Mouse (Mus musculus) heart, embryonic 15.5 days (tissue): ENCODE data around the gene Tspan18. TPM values are rescaled to one million over a fixed set of nuclear protein-coding genes. Genes with fewer than 3 reads are reported as not detected.
A peak's percentile ranks its signal among the peaks of the same experiment; 100 is the strongest.

ENCODE experiments used
- ATAC-seq: fragments of 200-750 bp; cut with Nextera tagmentation; replicated peaks from 2 replicates; pipeline ENCODE4 v1.8.0; 2017; ENCODE audit warnings: low read depth, moderate TSS enrichment; ENCODE audit not compliant: insufficient number of reproducible peaks, insufficient read depth, low FRiP score
- H3K27ac ChIP-seq: fragments of 300-500 bp; sonication (generic); 2 replicates; pipeline ENCODE4 v1.5.1; 2015; ENCODE audit warnings: mild to moderate bottlenecking, inconsistent platforms
- H3K27me3 ChIP-seq: fragments of 300-500 bp; sonication (generic); 2 replicates; pipeline ENCODE4 v1.6.1; 2015; ENCODE audit warnings: inconsistent platforms
- H3K36me3 ChIP-seq: fragments of 300-500 bp; sonication (generic); 2 replicates; pipeline ENCODE4 v1.6.1; 2015; ENCODE audit warnings: mild to moderate bottlenecking, inconsistent platforms
- H3K4me1 ChIP-seq: fragments of 300-500 bp; sonication (generic); replicated peaks from 2 replicates; pipeline ENCODE4 v1.6.1; 2015; ENCODE audit warnings: inconsistent platforms
- H3K4me2 ChIP-seq: fragments of 300-500 bp; sonication (generic); 2 replicates; pipeline ENCODE4 v1.6.1; 2015; ENCODE audit warnings: inconsistent platforms, mild to moderate bottlenecking, moderate library complexity
- H3K4me3 ChIP-seq: fragments of 300-500 bp; sonication (generic); 2 replicates; pipeline ENCODE4 v1.5.1; 2015; ENCODE audit warnings: mild to moderate bottlenecking, inconsistent platforms
- H3K9ac ChIP-seq: fragments of 300-500 bp; sonication (generic); 2 replicates; pipeline ENCODE4 v1.6.1; 2015; ENCODE audit warnings: mild to moderate bottlenecking, inconsistent platforms
- H3K9me3 ChIP-seq: fragments of 300-500 bp; sonication (generic); replicated peaks from 2 replicates; pipeline ENCODE4 v1.6.1; 2016; ENCODE audit warnings: inconsistent platforms
- WGBS: fragments of 180-500 bp; shearing (Covaris S2); methylation state at CpG from one replicate; pipeline ENCODE4 v1.1.7; 2015; ENCODE audit warnings: mixed read lengths; 5-methylcytosine and 5-hydroxymethylcytosine counted together
- polyA plus RNA-seq: library from polyadenylated mRNA; unstranded; fragments of >200 nt; fragmentation: Nextera tagmentation; extraction: Ambion mirVana; gene quantifications from 2 replicates; pipeline ENCODE4 v1.2.1, GENCODE M21; 2015

Tspan18 gene
- polyA plus RNA-seq, 1 experiment from 2014 or later, result 31.7 TPM

DNA sequence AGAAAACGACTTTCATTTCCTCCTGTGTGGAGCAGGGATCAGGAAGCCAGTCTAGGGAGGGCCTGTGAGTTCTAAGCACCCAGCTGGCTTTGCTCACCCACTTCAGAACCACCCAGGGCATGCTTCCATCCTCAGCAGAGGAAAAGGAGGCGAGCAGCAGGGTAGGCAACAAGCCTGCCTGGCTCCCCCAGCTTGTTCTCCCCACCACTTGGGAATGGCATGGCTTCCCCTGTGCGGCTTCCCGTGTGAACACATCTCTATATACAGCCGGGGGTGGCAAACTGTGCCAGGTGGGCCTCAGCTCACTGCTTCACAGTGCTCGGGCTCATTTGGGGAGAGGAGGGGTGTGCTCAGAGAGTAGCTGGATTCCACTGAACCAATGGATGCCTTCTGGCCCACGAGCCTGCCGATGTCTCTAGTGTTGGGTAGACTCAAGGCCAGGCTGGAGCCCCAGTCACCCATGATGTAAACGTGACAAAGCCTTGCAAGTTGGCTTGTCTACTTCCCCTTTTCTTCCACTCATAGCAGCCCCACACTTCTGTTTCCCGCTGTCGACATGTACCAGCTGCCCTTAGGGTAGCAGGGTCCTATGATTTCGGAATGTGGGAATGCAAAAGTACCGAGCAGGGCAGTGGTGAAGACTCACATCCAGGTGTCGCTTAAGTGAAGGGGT, 167.4 kb downstream of the Tspan18 start:
- WGBS, result 74% methylated on average over 14 of the region's 14 CpGs
- Histone ChIP-seq H3K36me3 (no peaks in the 10 kb centered on the region), H3K27me3 (peaks cover 18% of the 10 kb centered on the region), H3K4me1 (peaks cover 28% of the 10 kb centered on the region), H3K9me3 (no peaks in the 10 kb centered on the region), H3K4me2 (no peak overlapping the region), H3K9ac (no peak overlapping the region), H3K27ac (no peak overlapping the region), H3K4me3 (no peak overlapping the region)
- no peak for ATAC-seq

DNA sequence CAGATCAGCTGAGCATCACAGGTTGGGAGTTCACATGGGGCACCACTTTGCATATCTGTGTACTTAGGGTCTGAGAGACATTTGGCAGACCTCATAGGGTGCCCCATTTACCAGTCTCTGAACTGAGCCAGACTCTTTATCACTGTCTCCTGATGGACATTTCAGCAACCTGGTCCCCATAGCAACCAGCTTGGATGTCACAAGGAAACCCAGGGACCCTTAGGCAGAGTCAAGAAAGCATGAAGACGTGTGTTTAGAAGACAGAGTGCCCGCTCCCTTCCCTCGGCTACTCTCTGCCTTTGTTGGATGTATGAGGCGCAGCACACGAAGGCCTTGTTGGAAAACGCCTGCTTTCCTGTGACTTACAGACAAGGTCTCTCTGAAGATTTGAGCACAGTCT, 168.0 kb downstream of the Tspan18 start:
- H3K4me3 ChIP-seq, result no peak overlapping the region
- H3K9ac ChIP-seq, result no peak overlapping the region
- peaks cover 28% of the 10 kb centered on the region for H3K4me1 ChIP-seq
- H3K36me3 ChIP-seq, result no peaks in the 10 kb centered on the region
- ATAC-seq, result no peak
- no peak overlapping the region for H3K27ac ChIP-seq
- 74% methylated on average over 6 of the region's 6 CpGs for WGBS
- no peak overlapping the region for H3K4me2 ChIP-seq
- peaks cover 12% of the 10 kb centered on the region for H3K27me3 ChIP-seq
- no peaks in the 10 kb centered on the region for H3K9me3 ChIP-seq

DNA sequence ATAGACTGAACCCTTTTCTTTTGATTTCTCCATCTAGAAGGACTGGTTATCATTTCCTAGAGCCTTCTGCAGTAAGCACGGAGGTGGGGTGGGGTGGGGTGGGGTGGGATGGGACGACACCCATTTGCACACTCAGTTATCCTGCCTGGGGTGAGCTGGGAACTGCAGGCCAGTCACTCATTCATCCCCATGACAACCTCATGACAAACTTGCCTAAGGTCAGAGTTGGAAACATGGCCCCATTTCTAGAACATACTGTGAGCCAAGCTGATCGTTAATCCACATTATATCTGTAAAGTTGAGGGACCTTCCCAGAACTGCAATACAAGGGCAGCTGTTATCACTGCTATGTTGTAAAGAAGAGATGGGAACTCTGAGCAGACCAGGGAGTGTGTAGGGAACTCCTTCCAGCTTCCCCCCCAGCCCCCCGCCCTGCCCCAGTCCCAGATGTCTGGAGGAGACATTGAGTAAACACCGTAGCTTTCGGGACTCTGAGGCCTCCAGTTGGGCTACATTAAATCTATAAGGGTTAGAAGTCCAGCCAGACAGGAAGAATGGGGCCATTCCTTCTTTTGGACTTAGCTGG, 170.5 kb downstream of the Tspan18 start:
- no peaks in the 10 kb centered on the region for H3K27me3 ChIP-seq
- no peak overlapping the region for H3K4me2 ChIP-seq
- H3K9ac ChIP-seq, result no peak overlapping the region
- H3K36me3 ChIP-seq, result no peaks in the 10 kb centered on the region
- ATAC-seq, result no peak
- 76% methylated on average over 6 of the region's 6 CpGs for WGBS
- no peaks in the 10 kb centered on the region for H3K9me3 ChIP-seq
- H3K4me3 ChIP-seq, result no peak overlapping the region
- peaks cover 23% of the 10 kb centered on the region for H3K4me1 ChIP-seq
- H3K27ac ChIP-seq, result no peak overlapping the region

DNA sequence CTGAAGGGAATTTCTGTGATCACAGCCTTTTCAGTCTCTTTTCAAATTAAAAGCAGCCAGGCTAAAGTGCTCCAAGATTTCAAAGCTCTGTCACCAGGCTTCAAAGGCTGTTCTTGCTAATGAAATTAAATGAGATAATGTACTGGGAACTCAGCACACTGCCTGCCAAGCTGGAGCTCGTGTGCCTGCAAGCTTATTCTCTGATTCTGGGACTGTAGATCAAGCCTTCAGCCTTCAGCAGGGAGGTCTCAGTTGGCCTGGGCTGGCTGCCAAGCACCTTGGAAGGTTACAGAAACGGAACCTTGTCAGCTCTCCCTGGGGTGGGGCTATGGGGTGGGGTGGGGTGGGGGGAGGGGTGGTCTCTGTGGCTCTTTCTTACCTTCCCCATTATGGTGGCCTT, 171.0 kb downstream of the Tspan18 start:
- WGBS, result 10% methylated on average over 2 of the region's 2 CpGs
- H3K4me2 ChIP-seq, result no peak overlapping the region
- no peak overlapping the region for H3K9ac ChIP-seq
- no peak; the same call in 1 of the 2 replicates for ATAC-seq
- no peaks in the 10 kb centered on the region for H3K36me3 ChIP-seq
- H3K27me3 ChIP-seq, result no peaks in the 10 kb centered on the region
- H3K9me3 ChIP-seq, result no peaks in the 10 kb centered on the region
- H3K4me1 ChIP-seq, result peaks cover 23% of the 10 kb centered on the region
- H3K4me3 ChIP-seq, result no peak overlapping the region
- H3K27ac ChIP-seq, result peak overlapping the region; percentile 42; the same call in 1 of the 2 replicates

DNA sequence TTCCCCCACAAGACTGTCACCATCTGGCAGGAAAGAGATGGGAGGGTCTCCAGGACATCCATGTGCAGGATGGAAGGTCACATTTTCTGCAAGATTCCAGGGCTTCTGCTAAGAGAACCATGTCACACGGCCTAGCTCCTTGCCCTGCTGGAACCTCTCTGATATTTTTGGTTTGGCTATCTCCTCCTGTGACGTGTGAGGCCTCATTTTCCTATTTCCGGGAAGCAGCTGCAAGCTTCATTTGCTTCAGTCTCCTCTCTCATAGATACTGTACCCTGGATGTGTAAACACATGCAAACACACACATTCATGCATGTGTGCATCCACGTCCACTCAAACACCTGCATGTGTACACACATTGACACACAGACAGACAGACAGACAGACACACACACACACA, 171.5 kb downstream of the Tspan18 start:
- Histone ChIP-seq H3K4me1 (peaks cover 23% of the 10 kb centered on the region), H3K4me2 (no peak overlapping the region), H3K4me3 (no peak overlapping the region), H3K27ac (peak overlapping the region; percentile 42; the same call in 1 of the 2 replicates), H3K36me3 (no peaks in the 10 kb centered on the region), H3K9me3 (no peaks in the 10 kb centered on the region), H3K27me3 (no peaks in the 10 kb centered on the region), H3K9ac (no peak overlapping the region)
- 46% methylated on average over 4 of the region's 4 CpGs for WGBS
- peak; percentile 44; the same call in 1 of the 2 replicates for ATAC-seq

DNA sequence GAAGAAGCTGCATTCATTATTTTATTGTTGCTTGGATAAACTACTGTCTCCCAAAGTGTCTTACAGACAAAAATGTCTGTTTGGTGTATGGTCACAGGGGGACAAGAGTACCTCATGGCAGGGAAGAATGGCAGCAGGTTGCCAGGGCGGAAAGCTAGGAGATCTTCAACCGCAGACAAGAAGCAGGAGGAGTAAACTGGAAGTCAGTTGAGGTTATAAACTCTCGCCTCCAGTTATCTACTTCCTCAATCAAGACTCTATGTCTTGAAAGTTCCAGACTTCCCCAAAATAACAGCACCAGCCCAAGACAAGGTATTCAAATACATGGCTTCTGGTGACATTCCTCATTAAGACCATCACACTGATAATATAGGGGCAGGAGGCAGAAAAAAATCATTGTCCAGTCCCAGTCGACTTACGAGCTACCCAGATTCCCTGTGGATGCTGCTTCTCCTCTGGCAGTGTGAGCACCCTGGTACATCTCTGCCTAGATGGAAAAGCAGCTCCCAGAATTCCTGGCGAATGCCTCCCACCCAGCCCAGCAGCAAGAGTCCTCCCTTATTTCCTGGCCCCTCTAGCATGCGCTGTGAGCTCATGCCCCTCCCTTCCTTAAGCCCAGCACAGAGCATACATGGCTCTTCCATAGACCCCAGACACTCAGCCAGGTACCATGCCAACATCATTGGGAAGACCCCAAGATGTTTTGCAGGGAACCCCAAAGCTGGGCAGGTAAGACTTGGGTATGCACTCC, 172.2 kb downstream of the Tspan18 start:
- H3K27ac ChIP-seq, result peak overlapping the region; percentile 6; the same call in 1 of the 2 replicates
- no peaks in the 10 kb centered on the region for H3K36me3 ChIP-seq
- H3K9ac ChIP-seq, result no peak overlapping the region
- H3K9me3 ChIP-seq, result no peaks in the 10 kb centered on the region
- peaks cover 23% of the 10 kb centered on the region for H3K4me1 ChIP-seq
- H3K4me3 ChIP-seq, result no peak overlapping the region
- no peak overlapping the region for H3K4me2 ChIP-seq
- WGBS, result 67% methylated on average over 7 of the region's 7 CpGs
- ATAC-seq, result 0 out of 2 replicates have a peak, but pooled peaks have one; percentile 24
- H3K27me3 ChIP-seq, result no peaks in the 10 kb centered on the region

DNA sequence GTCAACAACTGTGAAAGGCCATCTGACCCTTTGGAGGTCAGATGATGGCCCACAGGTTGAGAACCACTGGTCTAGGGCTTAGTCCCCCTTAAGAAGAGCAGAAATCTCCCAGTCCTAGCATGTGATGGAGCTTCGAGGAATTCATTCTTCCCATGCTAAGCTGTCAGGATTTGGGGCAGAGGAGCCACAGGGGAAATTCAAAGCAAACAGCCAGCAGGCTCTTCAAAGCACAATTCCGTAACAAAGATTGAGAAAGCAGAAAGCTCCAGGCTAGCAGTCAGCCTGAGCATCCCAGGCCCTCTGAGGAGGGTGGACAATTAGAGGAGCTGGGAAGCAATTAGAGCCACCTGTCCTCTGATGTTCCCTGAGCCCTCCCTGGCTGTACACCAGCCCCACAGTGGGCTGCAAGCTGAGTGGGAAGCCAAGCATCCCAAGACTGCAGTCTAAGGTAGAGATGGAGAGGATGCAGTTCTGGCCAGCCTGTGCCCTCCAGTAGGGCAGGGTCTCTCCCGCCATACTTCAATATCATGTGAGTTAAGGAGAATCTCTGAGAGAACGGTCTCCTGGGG, 173.8 kb downstream of the Tspan18 start:
- WGBS, result 84% methylated on average over 4 of the region's 4 CpGs
- Histone ChIP-seq H3K36me3 (no peaks in the 10 kb centered on the region), H3K9me3 (no peaks in the 10 kb centered on the region), H3K9ac (no peak overlapping the region), H3K4me3 (no peak overlapping the region), H3K27ac (no peak overlapping the region), H3K27me3 (no peaks in the 10 kb centered on the region), H3K4me1 (peaks cover 14% of the 10 kb centered on the region), H3K4me2 (no peak overlapping the region)
- ATAC-seq, result no peak

DNA sequence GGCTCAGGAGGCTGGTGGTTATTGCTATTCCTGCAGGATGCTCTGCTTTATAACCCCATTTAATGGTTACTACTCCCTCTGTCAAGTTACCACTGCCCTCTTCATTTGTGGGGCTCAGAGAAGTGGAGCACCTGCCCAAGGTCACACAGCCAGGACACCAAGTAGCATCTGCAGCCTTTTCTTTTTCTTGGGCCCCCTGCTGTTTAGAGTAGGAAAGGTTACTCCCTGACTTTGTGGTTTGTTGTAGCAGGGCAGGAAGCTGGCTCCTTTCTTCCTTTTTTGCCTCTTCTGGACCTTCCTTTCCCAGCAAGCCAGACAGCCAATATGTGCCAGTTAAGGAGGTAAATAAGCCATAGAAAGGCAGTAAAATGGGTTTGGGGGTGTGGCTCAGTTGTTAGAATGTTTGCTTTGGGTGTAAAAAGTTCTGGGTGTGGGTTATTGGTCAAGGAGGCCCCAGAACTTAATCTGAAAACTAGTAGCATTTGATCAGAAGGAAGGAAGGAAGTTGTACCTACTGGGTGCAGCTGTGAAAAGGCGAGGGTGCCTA, 179.7 kb downstream of the Tspan18 start:
- no peak for ATAC-seq
- Histone ChIP-seq H3K27me3 (no peaks in the 10 kb centered on the region), H3K4me1 (peaks cover 26% of the 10 kb centered on the region), H3K27ac (no peak overlapping the region), H3K36me3 (no peaks in the 10 kb centered on the region), H3K9ac (no peak overlapping the region), H3K4me3 (no peak overlapping the region), H3K9me3 (no peaks in the 10 kb centered on the region), H3K4me2 (no peak overlapping the region)
- WGBS, result 73% methylated on average over 1 of the region's 1 CpGs

DNA sequence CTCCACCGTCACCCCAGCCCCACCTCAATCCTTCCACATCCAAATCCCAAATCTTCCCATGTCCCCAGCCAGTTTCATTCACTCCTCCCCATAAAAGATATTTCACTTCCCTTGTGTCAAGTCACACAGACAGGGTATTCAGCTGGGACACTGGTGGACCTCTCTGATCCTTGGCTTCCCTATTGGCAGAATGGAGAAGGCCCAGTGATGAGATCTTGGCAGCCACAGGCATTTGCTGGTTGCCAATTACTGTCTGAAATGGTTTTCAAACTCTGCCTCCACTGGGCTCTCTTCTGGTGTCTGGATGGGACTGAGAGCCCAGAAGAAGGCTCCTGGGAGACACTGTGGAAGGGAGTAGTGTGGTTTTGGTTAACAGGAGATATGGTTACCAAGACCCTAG, 180.5 kb downstream of the Tspan18 start:
- Histone ChIP-seq H3K4me3 (no peak overlapping the region), H3K9ac (no peak overlapping the region), H3K36me3 (no peaks in the 10 kb centered on the region), H3K4me1 (peaks cover 26% of the 10 kb centered on the region), H3K4me2 (no peak overlapping the region), H3K27me3 (no peaks in the 10 kb centered on the region), H3K9me3 (no peaks in the 10 kb centered on the region), H3K27ac (no peak overlapping the region)
- no peak for ATAC-seq
- WGBS, result 74% methylated on average over 1 of the region's 1 CpGs

DNA sequence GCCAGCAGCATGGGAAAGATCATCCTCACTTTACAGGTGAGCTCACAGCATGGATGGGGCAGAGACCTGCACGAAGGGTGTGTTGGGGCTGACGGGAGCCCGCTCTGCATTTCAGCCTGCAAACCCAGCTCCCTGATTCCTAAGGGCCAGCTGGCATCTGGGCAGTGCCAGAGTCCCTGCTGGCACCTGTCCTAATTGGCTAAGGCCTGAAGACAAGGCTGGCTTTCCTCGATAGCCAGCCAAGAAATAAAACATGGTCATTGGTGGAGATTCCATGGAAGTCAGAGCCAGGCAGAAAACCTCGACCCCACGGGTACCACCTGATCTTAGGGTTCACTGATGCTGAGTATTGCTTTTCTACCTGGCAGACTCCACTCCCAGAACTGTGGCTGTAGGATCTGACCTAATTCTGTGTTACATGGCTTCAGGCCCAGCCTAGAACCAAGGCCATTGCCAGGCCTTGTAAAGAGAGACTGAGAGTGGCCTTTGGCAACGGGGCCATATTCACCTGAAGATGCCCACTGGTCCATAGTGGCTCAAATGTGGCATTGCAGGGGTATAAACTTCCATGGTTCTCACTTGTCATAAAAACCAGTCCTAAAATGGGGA, 181.3 kb downstream of the Tspan18 start:
- WGBS, result 80% methylated on average over 7 of the region's 7 CpGs
- H3K27me3 ChIP-seq, result no peaks in the 10 kb centered on the region
- no peak overlapping the region for H3K4me2 ChIP-seq
- H3K9me3 ChIP-seq, result no peaks in the 10 kb centered on the region
- H3K4me1 ChIP-seq, result peaks cover 26% of the 10 kb centered on the region
- no peak overlapping the region for H3K27ac ChIP-seq
- H3K36me3 ChIP-seq, result no peaks in the 10 kb centered on the region
- H3K4me3 ChIP-seq, result no peak overlapping the region
- H3K9ac ChIP-seq, result no peak overlapping the region
- no peak for ATAC-seq

DNA sequence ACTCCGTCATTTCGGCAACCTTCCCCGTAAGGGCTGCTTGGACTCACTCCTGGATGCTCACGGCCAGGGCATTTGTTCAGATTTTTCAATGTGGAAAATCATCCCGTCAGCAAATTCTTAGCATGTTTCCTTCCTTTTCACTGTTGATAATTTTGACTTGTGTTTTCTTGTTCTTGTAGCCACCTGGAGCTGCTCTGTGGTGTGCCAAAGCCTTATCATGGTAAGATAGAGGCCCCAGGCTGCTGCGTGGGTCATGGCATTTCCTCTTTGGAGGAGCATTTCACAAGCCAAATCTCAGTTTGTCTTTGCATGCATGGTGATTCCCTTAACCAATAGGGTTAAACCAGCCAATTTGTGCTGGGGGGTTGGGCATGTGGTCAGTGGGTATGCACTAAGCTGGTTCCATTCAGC, 182.1 kb downstream of the Tspan18 start:
- Histone ChIP-seq H3K4me3 (no peak overlapping the region), H3K4me2 (no peak overlapping the region), H3K9ac (no peak overlapping the region), H3K27me3 (no peaks in the 10 kb centered on the region), H3K27ac (no peak overlapping the region), H3K36me3 (no peaks in the 10 kb centered on the region), H3K4me1 (peaks cover 26% of the 10 kb centered on the region), H3K9me3 (no peaks in the 10 kb centered on the region)
- WGBS, result 50% methylated on average over 6 of the region's 6 CpGs
- ATAC-seq, result no peak
